Mouse (Mus musculus) forebrain, postnatal 0 days (tissue): ENCODE measurements around the gene Klhl11. TPM values are rescaled to one million over a fixed set of nuclear protein-coding genes. Genes with fewer than 3 reads are reported as not detected.

Experiments
- ATAC-seq: fragments of 200-750 bp; cut with Nextera tagmentation; 2 replicates; pipeline ENCODE4 v1.8.0; 2017; ENCODE audit warnings: mild to moderate bottlenecking, moderate library complexity
- DNase-seq: peaks from one replicate; pipeline ENCODE4 v3.0.0-alpha.2; 2015
- H3K27ac ChIP-seq: fragments of 300-500 bp; sonication (generic); 2 replicates; pipeline ENCODE4 v1.5.1; 2014; ENCODE audit warnings: low read depth, mild to moderate bottlenecking, antibody characterized with exemption, low read length, moderate library complexity, mixed read lengths
- H3K27me3 ChIP-seq: fragments of 300-500 bp; sonication (generic); 2 replicates; pipeline ENCODE4 v1.6.1; 2014; ENCODE audit warnings: mild to moderate bottlenecking, low read length, mixed read lengths; ENCODE audit not compliant: insufficient read depth
- H3K36me3 ChIP-seq: fragments of 300-500 bp; sonication (generic); 2 replicates; pipeline ENCODE4 v1.6.1; 2014; ENCODE audit warnings: mild to moderate bottlenecking, moderate library complexity; ENCODE audit not compliant: insufficient read depth
- H3K4me1 ChIP-seq: fragments of 300-500 bp; sonication (generic); 2 replicates; pipeline ENCODE4 v1.6.1; 2014; ENCODE audit warnings: antibody characterized with exemption; ENCODE audit not compliant: insufficient read depth
- H3K4me2 ChIP-seq: fragments of 300-500 bp; sonication (generic); 2 replicates; pipeline ENCODE4 v1.6.1; 2014; ENCODE audit warnings: low read depth, mild to moderate bottlenecking, moderate library complexity
- H3K4me3 ChIP-seq: fragments of 300-500 bp; sonication (generic); 2 replicates; pipeline ENCODE4 v1.5.1; 2014; ENCODE audit warnings: low read depth, low read length, mixed read lengths
- H3K9ac ChIP-seq: fragments of 300-500 bp; sonication (generic); 2 replicates; pipeline ENCODE4 v1.6.1; 2014; ENCODE audit warnings: mild to moderate bottlenecking
- H3K9me3 ChIP-seq: fragments of 300-500 bp; sonication (generic); 2 replicates; pipeline ENCODE4 v1.6.1; 2016; ENCODE audit warnings: low read length
- CTCF ChIP-seq: sonication (generic); IDR thresholded peaks from 2 replicates; pipeline ENCODE4 v1.5.1; 2016; ENCODE audit warnings: antibody characterized with exemption, control low read depth, low read depth
- WGBS: fragments of 180-500 bp; shearing (Covaris S2); extraction: QIAGEN DNeasy Blood & Tissue Kit; methylation state at CpG from one replicate; pipeline ENCODE4 v1.1.7; 2014; 5-methylcytosine and 5-hydroxymethylcytosine counted together
- polyA plus RNA-seq: library from polyadenylated mRNA; unstranded; fragments of >200 nt; fragmentation: Nextera tagmentation; extraction: Ambion mirVana; gene quantifications from 2 replicates; pipeline ENCODE4 v1.2.1, GENCODE M21; 2015
- total RNA-seq: library from RNA; depleted of rRNA; stranded (reverse); fragments of >200 nt; gene quantifications from 2 replicates; pipeline ENCODE4 v1.2.3, GENCODE M21; 2014

Gene Klhl11
- total and polyA plus RNA-seq, 2 experiments from 2014 or later, result 9.6 to 73.9 TPM

- no peaks in the 10 kb centered on the region for H3K4me1 ChIP-seq
- DNase-seq, result no peak
- H3K9ac ChIP-seq, result no peak overlapping the region
- H3K4me3 ChIP-seq, result no peak overlapping the region
- WGBS, result 92% methylated on average over 10 of the region's 10 CpGs
- no peak for TF ChIP-seq CTCF
- H3K27ac ChIP-seq, result no peak overlapping the region
- no peaks in the 10 kb centered on the region for H3K9me3 ChIP-seq
- peaks cover 87% of the 10 kb centered on the region for H3K36me3 ChIP-seq
- ATAC-seq, result no peak
- no peak overlapping the region for H3K4me2 ChIP-seq
- H3K27me3 ChIP-seq, result no peaks in the 10 kb centered on the region
These were observed 41.2 kb upstream of the Klhl11 start for GRCm38 (mm10) chr11:100513716-100514115.

- Histone ChIP-seq H3K4me2 (no peak overlapping the region), H3K4me3 (no peak overlapping the region), H3K27ac (no peak overlapping the region), H3K27me3 (no peaks in the 10 kb centered on the region), H3K4me1 (no peaks in the 10 kb centered on the region), H3K9me3 (no peaks in the 10 kb centered on the region), H3K36me3 (peaks cover 78% of the 10 kb centered on the region), H3K9ac (no peak overlapping the region)
- DNase-seq, result peak; percentile 68
- ATAC-seq, result peak; percentile 36; the same call in 1 of the 2 replicates
- 78% methylated on average over 1 of the region's 1 CpGs for WGBS
- TF ChIP-seq CTCF, result peak; percentile 68
These were observed 39.8 kb upstream of the Klhl11 start for GRCm38 (mm10) chr11:100512384-100512783.

- no peak overlapping the region for H3K27ac ChIP-seq
- no peaks in the 10 kb centered on the region for H3K9me3 ChIP-seq
- no peaks in the 10 kb centered on the region for H3K4me1 ChIP-seq
- H3K4me3 ChIP-seq, result no peak overlapping the region
- DNase-seq (no peak), ATAC-seq (no peak)
- peaks cover 75% of the 10 kb centered on the region for H3K36me3 ChIP-seq
- 94% methylated on average over 2 of the region's 2 CpGs for whole genome bisulfite sequencing
- no peak overlapping the region for H3K9ac ChIP-seq
- TF ChIP-seq CTCF, result peak; percentile 17; the same call in 1 of the 2 replicates
- no peak overlapping the region for H3K4me2 ChIP-seq
- no peaks in the 10 kb centered on the region for H3K27me3 ChIP-seq
These were observed 38.0 kb upstream of the Klhl11 start for GRCm38 (mm10) chr11:100510556-100510955.

- no peaks in the 10 kb centered on the region for H3K27me3 ChIP-seq
- H3K9ac ChIP-seq, result no peak overlapping the region
- no peak overlapping the region for H3K4me3 ChIP-seq
- no peak for ATAC-seq
- no peaks in the 10 kb centered on the region for H3K9me3 ChIP-seq
- no peak for DNase-seq
- H3K4me1 ChIP-seq, result no peaks in the 10 kb centered on the region
- no peak overlapping the region for H3K27ac ChIP-seq
- WGBS, result 81% methylated on average over 8 of the region's 8 CpGs
- no peak overlapping the region for H3K4me2 ChIP-seq
- TF ChIP-seq CTCF, result no peak
- peaks cover 75% of the 10 kb centered on the region for H3K36me3 ChIP-seq
These were observed 33.5 kb upstream of the Klhl11 start for GRCm38 (mm10) chr11:100505997-100506396.

GRCm38 (mm10) chr11:100504990-100505660, 32.6 kb upstream of the Klhl11 start:
- Histone ChIP-seq H3K9ac (no peak overlapping the region), H3K4me1 (no peaks in the 10 kb centered on the region), H3K27me3 (no peaks in the 10 kb centered on the region), H3K4me3 (no peak overlapping the region), H3K36me3 (peaks cover 81% of the 10 kb centered on the region), H3K27ac (no peak overlapping the region), H3K4me2 (no peak overlapping the region), H3K9me3 (no peaks in the 10 kb centered on the region)
- WGBS, result 88% methylated on average over 12 of the region's 12 CpGs
- no peak for TF ChIP-seq CTCF
- ATAC-seq, result no peak
- no peak for DNase-seq

DNA sequence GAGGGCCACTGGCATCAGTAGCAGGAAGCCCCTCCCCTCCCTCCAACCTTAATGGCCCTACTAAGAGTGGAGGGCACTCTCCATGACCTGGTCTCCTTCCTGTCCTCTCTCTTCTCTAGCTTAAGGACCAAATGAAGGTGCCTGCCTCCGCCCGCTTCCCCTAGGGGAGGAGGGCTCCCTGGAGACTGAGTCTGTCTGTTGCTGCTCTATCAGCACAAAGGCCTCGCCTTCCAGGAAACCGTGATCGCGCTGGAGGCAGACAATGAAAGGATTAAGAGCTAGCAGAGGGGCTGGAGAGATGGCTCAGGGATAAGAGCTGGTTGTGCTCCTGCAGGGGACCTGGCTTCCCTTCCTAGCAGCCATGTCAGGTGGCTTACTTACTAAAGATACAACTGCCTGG, 28.8 kb upstream of the Klhl11 start:
- ATAC-seq (no peak), DNase-seq (no peak)
- no peaks in the 10 kb centered on the region for H3K9me3 ChIP-seq
- no peak overlapping the region for H3K4me3 ChIP-seq
- TF ChIP-seq CTCF, result no peak
- 14% methylated on average over 6 of the region's 6 CpGs for WGBS
- H3K4me1 ChIP-seq, result no peaks in the 10 kb centered on the region
- no peak overlapping the region for H3K27ac ChIP-seq
- H3K4me2 ChIP-seq, result no peak overlapping the region
- H3K27me3 ChIP-seq, result no peaks in the 10 kb centered on the region
- H3K9ac ChIP-seq, result no peak overlapping the region
- H3K36me3 ChIP-seq, result peaks cover 93% of the 10 kb centered on the region

GRCm38 (mm10) chr11:100500651-100501050, 28.1 kb upstream of the Klhl11 start:
- Histone ChIP-seq H3K9me3 (no peaks in the 10 kb centered on the region), H3K4me1 (no peaks in the 10 kb centered on the region), H3K9ac (no peak overlapping the region), H3K36me3 (peaks cover 96% of the 10 kb centered on the region), H3K27ac (no peak overlapping the region), H3K4me2 (no peak overlapping the region), H3K27me3 (no peaks in the 10 kb centered on the region), H3K4me3 (no peak overlapping the region)
- WGBS, result 80% methylated on average over 7 of the region's 7 CpGs
- no peak for TF ChIP-seq CTCF
- ATAC-seq (no peak), DNase-seq (no peak)
